Mouse (Mus musculus): ENCODE data around the gene Pxt1.

- TF ChIP-seq GATA1 (IDR thresholded peaks at IDR 0.05; ENCODE audit: borderline replicate concordance, low read length), result no peak
- no peak for TF ChIP-seq FLI1 (IDR thresholded peaks at IDR 0.05; ENCODE audit: low read length)
These were observed 46.4 kb upstream of the Pxt1 start for GRCm38 (mm10) chr17:28990060-28990459.

All from megakaryocyte, embryonic 14.5 days (primary cell).